Mouse (Mus musculus) stomach, postnatal 0 days (tissue): ENCODE data around the gene Gm49322.

Experiments used
- CTCF ChIP-seq: IDR thresholded peaks from 2 replicates; pipeline ENCODE4 v1.5.1; 2016; ENCODE audit warnings: antibody characterized with exemption, low read depth, mild to moderate bottlenecking, moderate library complexity
- EP300 ChIP-seq: optimal IDR thresholded peaks from 2 replicates; pipeline ENCODE3; 2016; ENCODE audit warnings: antibody characterized with exemption

DNA sequence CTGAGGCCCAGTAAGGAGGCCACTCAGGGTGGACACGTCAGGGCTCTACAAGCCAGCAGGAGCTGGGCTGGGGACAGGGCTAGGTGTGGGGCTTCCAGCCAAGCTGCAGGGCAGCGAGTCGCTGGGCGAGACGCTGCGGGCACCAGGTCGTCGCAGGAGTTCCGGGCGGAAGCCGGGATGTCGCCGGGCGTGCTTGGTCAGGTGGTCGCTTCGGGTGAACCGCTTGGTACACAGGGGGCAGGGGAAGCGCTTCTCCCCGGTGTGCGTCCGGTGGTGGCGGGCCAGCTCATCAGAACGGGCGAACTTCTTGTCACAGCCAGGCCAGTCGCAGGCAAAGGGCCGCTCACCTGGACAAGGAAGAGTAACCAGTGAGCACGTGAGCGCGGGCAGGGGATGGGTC is 36.9 kb upstream of the Gm49322 start:
- TF ChIP-seq CTCF (no peak), EP300 (no peak)
